Mouse (Mus musculus) liver, adult 2 months (tissue): ENCODE measurements around the gene Foxp1. TPM values are rescaled to one million over a fixed set of nuclear protein-coding genes. Genes with fewer than 3 reads are reported as not detected.

Experiments used
- DNase-seq: peaks from one replicate; pipeline ENCODE4 v3.0.0-alpha.2; 2011; ENCODE audit warnings: low read depth, low spot score; ENCODE audit errors: extremely low read depth
- H3K27ac ChIP-seq: fragments of 200-500 bp; replicated peaks from 2 replicates; pipeline ENCODE4 v1.5.1; 2012; ENCODE audit warnings: low read depth, mild to moderate bottlenecking, control low read depth, inconsistent platforms, low read length; ENCODE audit not compliant: insufficient read depth
- H3K27me3 ChIP-seq: fragments of 200-500 bp; 2 replicates; pipeline ENCODE4 v1.6.1; 2012; ENCODE audit warnings: mild to moderate bottlenecking, moderate library complexity, low read length, inconsistent platforms; ENCODE audit not compliant: control insufficient read depth, insufficient read depth
- H3K36me3 ChIP-seq: fragments of 200-500 bp; 2 replicates; pipeline ENCODE4 v1.6.1; 2012; ENCODE audit warnings: low read length, inconsistent platforms; ENCODE audit not compliant: control insufficient read depth, insufficient read depth
- H3K4me1 ChIP-seq: fragments of 200-500 bp; 2 replicates; pipeline ENCODE4 v1.6.1; 2011; ENCODE audit warnings: low read length; ENCODE audit not compliant: control insufficient read depth, insufficient read depth
- H3K4me3 ChIP-seq: fragments of 200-500 bp; 2 replicates; pipeline ENCODE4 v1.5.1; 2011; ENCODE audit warnings: low read depth, mild to moderate bottlenecking, control low read depth, low read length, moderate library complexity; ENCODE audit not compliant: insufficient read depth
- H3K79me2 ChIP-seq: fragments of 200-500 bp; 2 replicates; pipeline ENCODE4 v1.6.1; 2012; ENCODE audit warnings: inconsistent platforms, mild to moderate bottlenecking, low read length, moderate library complexity; ENCODE audit not compliant: control insufficient read depth, insufficient read depth
- H3K9ac ChIP-seq: fragments of 200-500 bp; 2 replicates; pipeline ENCODE4 v1.6.1; 2012; ENCODE audit warnings: low read depth, mild to moderate bottlenecking, control low read depth, inconsistent platforms, low read length
- CTCF ChIP-seq: fragments of 200-500 bp; IDR thresholded peaks from 2 replicates; pipeline ENCODE4 v1.5.1; 2011; ENCODE audit warnings: low read depth, low read length, control low read depth
- POLR2A ChIP-seq: fragments of 200-500 bp; IDR thresholded peaks from 2 replicates; pipeline ENCODE4 v1.6.1; 2011; ENCODE audit warnings: low read length, control low read depth; ENCODE audit not compliant: insufficient read depth; ENCODE audit errors: extremely low read depth
- WGBS: fragments of 180-500 bp; shearing (Covaris S2); methylation state at CpG from one replicate; pipeline ENCODE4 v1.1.7; 2018; 5-methylcytosine and 5-hydroxymethylcytosine counted together
- polyA plus RNA-seq: library from polyadenylated mRNA; depleted of rRNA; stranded (reverse); fragments of >200 nt; gene quantifications from 2 replicates; pipeline ENCODE4 v1.2.3, GENCODE M21; 2012
- total RNA-seq: library from RNA; depleted of rRNA; stranded (reverse); fragments of >200 nt; gene quantifications from 2 replicates; pipeline ENCODE4 v1.2.3, GENCODE M21; 2014

Gene Foxp1
- total and polyA plus RNA-seq, 2 experiments = 22.7 to 24.8 TPM

DNA sequence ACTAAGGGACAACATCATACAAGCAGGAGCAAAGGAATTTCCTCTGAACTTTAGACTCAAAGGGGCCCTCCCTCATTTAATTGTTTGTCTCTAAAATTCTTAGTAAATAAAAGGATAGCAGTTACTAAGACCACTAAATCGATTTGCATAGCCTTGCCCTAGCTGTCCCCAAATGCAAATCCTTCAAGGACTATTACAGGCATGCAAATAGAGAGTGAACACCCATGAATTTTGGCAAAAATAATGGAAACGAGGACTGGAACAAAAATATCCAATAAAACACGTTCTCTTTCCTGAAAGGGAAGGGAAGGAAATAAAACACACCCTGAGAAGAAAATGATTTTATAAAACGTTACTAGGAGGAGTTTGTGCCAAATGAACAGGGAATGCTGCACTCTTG, 390.7 kb downstream of the Foxp1 start:
- 54% methylated on average over 4 of the region's 4 CpGs for WGBS

DNA sequence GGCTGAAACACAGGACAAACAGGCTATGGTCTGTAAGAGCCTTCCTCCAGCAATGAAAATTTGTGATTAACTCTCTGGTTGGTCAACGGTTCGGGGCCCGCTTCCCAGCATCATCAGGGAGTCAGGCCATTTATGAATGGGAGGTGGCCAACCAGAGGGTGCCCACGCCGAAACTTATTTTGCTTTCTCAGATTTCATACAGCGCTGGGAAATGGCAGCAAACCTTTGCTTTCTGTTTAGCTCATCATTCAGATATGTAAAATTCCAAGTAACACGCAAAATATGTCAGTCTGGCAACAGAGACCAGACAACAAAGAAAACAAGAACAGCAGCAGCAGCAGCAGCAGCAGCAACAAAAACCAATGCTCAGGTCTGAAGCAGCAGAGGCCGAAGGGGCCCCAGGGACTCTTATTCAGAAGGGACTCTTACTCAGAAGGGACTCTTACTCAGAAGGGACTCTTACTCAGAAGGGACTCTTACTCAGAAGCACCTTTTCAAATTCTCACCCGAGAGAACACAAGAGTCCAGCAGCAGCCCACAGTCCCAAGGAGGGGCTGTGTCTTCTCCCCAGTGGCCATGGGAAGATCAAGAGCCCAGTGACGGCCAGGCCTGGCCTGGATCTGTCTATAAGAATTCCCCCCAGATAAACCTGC, 391.6 kb downstream of the Foxp1 start:
- H3K9ac ChIP-seq = no peak overlapping the region
- H3K27ac ChIP-seq = no peak overlapping the region
- no peak for DNase-seq
- TF ChIP-seq POLR2A (no peak), CTCF (no peak)
- no peaks in the 10 kb centered on the region for H3K36me3 ChIP-seq
- 91% methylated on average over 10 of the region's 10 CpGs for WGBS
- H3K27me3 ChIP-seq = no peaks in the 10 kb centered on the region
- peaks cover 10% of the 10 kb centered on the region; the same call in 1 of the 2 replicates for H3K79me2 ChIP-seq
- peaks cover 2% of the 10 kb centered on the region; the same call in 1 of the 2 replicates for H3K4me1 ChIP-seq
- H3K4me3 ChIP-seq = no peak overlapping the region

More for the DNA sequence above, 390.7 kb downstream of the Foxp1 start:
- no peaks in the 10 kb centered on the region for H3K27me3 ChIP-seq
- TF ChIP-seq POLR2A (no peak), CTCF (no peak)
- H3K4me3 ChIP-seq = no peak overlapping the region
- H3K36me3 ChIP-seq = no peaks in the 10 kb centered on the region
- no peak overlapping the region for H3K9ac ChIP-seq
- H3K27ac ChIP-seq = no peak overlapping the region
- H3K79me2 ChIP-seq = peaks cover 8% of the 10 kb centered on the region; the same call in 1 of the 2 replicates
- H3K4me1 ChIP-seq = peaks cover 2% of the 10 kb centered on the region; the same call in 1 of the 2 replicates
- no peak for DNase-seq

DNA sequence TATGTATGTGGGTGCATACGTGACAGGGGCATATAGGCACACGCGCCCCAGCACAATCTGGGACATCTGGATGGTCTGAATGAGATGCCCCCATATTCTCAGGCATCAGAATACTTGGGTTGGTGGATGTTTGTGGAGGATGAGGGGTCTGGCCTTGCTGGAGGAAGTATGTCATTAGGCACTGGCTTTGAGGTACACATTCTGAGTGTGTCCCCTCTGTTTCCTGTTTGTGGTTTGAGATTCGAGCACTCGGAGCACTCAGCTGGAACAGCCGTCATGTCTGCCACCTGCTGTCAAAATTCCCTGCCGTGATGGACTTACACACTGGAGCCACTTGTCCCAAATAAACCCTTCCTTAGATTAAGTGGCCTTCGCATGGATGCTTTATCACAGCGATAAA, 395.8 kb downstream of the Foxp1 start:
- WGBS = 90% methylated on average over 9 of the region's 9 CpGs
- 0 out of 2 replicates have a peak, but pooled peaks cover 2% of the 10 kb centered on the region for H3K36me3 ChIP-seq
- H3K27me3 ChIP-seq = no peaks in the 10 kb centered on the region
- TF ChIP-seq POLR2A (no peak), CTCF (no peak)
- no peak overlapping the region for H3K9ac ChIP-seq
- H3K27ac ChIP-seq = no peak overlapping the region
- peaks cover 9% of the 10 kb centered on the region; the same call in 1 of the 2 replicates for H3K79me2 ChIP-seq
- no peak overlapping the region for H3K4me3 ChIP-seq
- H3K4me1 ChIP-seq = no peaks in the 10 kb centered on the region
- DNase-seq = no peak

DNA sequence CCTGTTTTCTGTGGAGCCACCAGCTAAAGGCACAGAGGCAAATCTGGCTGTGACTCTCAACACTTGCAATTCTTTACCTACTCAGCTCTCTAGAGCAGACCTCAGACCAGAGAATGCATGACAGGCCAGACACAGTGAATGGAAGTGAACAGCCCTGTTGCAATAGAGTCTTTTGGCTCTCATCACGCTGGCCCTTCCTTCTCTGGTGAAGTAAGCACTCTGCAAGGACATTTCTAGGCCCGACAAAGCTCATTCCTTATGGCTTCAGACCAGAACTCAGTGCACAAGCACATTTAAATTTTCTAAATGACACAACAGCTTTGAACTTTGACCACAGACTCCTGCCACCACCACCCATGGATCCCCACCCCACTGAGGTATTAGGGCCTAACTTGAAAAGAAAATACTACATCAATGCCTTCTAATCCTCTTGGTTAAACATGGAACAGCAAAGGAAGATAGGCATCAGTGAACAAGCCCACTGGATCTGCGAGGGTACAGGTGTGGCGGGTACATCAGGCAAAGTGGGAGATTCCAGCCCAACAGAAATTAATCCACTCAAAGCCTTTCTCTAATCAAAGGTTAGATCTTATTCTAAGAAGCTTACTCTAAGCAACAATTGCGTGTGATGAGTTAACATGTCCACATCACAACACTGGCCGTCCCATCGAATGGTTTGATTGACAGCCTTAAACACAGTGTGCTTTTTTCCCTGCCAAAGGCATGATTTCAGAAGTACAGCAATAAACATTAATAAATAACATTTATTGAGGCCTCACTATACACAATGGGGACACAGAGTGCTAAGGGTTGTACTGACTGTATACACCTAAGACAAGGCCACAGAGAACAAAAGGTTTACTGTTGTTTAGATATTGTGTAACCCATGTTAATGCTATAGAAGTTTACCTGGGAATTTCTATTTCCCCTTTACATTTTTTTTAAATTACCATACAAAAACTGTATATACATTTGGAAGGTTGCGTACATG, 401.4 kb downstream of the Foxp1 start:
- peak; percentile 21 for DNase-seq

DNA sequence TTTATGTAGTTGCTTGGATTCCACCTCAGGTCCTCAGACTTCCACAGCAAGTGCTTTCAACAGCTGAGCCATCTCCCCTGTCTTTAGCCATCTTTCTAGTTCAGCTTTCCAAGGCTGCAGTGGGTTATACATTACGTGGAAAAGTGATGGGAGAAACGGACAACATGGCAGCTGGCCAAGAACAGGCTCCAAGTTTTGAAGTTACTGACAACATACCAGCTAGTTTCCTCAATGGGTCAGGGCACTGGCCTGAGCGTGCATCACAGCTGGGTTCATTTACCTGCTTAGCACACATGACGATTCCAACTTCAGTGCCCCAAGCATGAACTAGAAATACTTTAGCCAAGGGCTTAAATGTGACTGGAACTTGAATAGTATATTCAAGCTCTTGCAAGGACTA, 404.0 kb downstream of the Foxp1 start:
- Histone ChIP-seq H3K27me3 (no peaks in the 10 kb centered on the region), H3K36me3 (0 out of 2 replicates have a peak, but pooled peaks cover 2% of the 10 kb centered on the region), H3K79me2 (peaks cover 10% of the 10 kb centered on the region; the same call in 1 of the 2 replicates), H3K4me1 (peaks cover 7% of the 10 kb centered on the region; the same call in 1 of the 2 replicates), H3K9ac (no peak overlapping the region), H3K4me3 (no peak overlapping the region), H3K27ac (no peak overlapping the region)
- DNase-seq = peak; percentile 48
- TF ChIP-seq POLR2A (no peak), CTCF (no peak)
- WGBS = 20% methylated on average over 4 of the region's 4 CpGs

More for the DNA sequence above, 401.4 kb downstream of the Foxp1 start:
- H3K27ac ChIP-seq = no peak overlapping the region
- H3K79me2 ChIP-seq = peaks cover 12% of the 10 kb centered on the region; the same call in 1 of the 2 replicates
- H3K4me3 ChIP-seq = no peak overlapping the region
- H3K27me3 ChIP-seq = no peaks in the 10 kb centered on the region
- 0 out of 2 replicates have a peak, but pooled peaks cover 2% of the 10 kb centered on the region for H3K36me3 ChIP-seq
- TF ChIP-seq POLR2A (no peak), CTCF (no peak)
- H3K4me1 ChIP-seq = peaks cover 7% of the 10 kb centered on the region; the same call in 1 of the 2 replicates
- no peak overlapping the region for H3K9ac ChIP-seq
- 74% methylated on average over 8 of the region's 8 CpGs for WGBS
